Mouse (Mus musculus) CH12.LX (cell line): Measurements from ENCODE around the gene Tas1r2. TPM values are rescaled to one million over a fixed set of nuclear protein-coding genes. Genes with fewer than 3 reads are reported as not detected.

ENCODE experiments used
- DNase-seq: peaks from one replicate; pipeline ENCODE4 v3.0.0-alpha.2; 2013; ENCODE audit errors: extremely low read depth
- H3K27ac ChIP-seq: 2 replicates; pipeline ENCODE4 v1.5.1; 2012; ENCODE audit warnings: low read depth, mild to moderate bottlenecking, control low read depth, moderate library complexity; ENCODE audit not compliant: insufficient read depth
- H3K27me3 ChIP-seq: replicated peaks from 2 replicates; pipeline ENCODE3; 2012; ENCODE audit warnings: inconsistent platforms
- H3K36me3 ChIP-seq, 2 experiments: replicated peaks in 1 of 2; 2 replicates each; pipeline versions ENCODE3 to v1.6.1; 2012; ENCODE audit warnings: inconsistent platforms in 1 of 2, low read length in 1 of 2, mild to moderate bottlenecking in 1 of 2, mixed read lengths in 1 of 2, moderate library complexity in 1 of 2; ENCODE audit not compliant: control insufficient read depth in 1 of 2, insufficient read depth in 1 of 2
- H3K4me1 ChIP-seq, 2 experiments: 2 replicates each; pipeline ENCODE4 v1.6.1; 2012; ENCODE audit warnings: inconsistent platforms in 1 of 2, moderate library complexity in 1 of 2; ENCODE audit not compliant: insufficient read depth in 2 of 2, control insufficient read depth in 1 of 2
- H3K4me2 ChIP-seq: 2 replicates; pipeline ENCODE4 v1.6.1; 2012; ENCODE audit warnings: low read depth, mild to moderate bottlenecking, control low read depth; ENCODE audit not compliant: poor library complexity, insufficient read depth, severe bottlenecking
- H3K4me3 ChIP-seq, 3 experiments: fragments of 150-350 bp in 1 of 3; sonication (generic) in 1 of 3; replicated peaks in 1 of 3; 2 replicates each; pipeline versions ENCODE3 to v1.5.1; 2011 to 2012; ENCODE audit warnings: low read depth in 2 of 3, low read length in 2 of 3, mild to moderate bottlenecking in 2 of 3, moderate library complexity in 2 of 3, control low read depth in 1 of 3, improper control_type of control experiment in 1 of 3, inconsistent platforms in 1 of 3, mixed read lengths in 1 of 3; ENCODE audit not compliant: poor library complexity in 1 of 3
- H3K79me2 ChIP-seq: replicated peaks from 2 replicates; pipeline ENCODE4 v1.6.1; 2012; ENCODE audit warnings: mild to moderate bottlenecking, moderate library complexity; ENCODE audit not compliant: control insufficient read depth, poor library complexity, insufficient read depth, severe bottlenecking; ENCODE audit errors: extremely low read depth
- H3K9ac ChIP-seq: 2 replicates; pipeline ENCODE4 v1.6.1; 2012; ENCODE audit warnings: low read depth, mild to moderate bottlenecking, control low read depth, moderate library complexity; ENCODE audit not compliant: insufficient read depth
- H3K9me3 ChIP-seq: replicated peaks from 2 replicates; pipeline ENCODE3; 2012; ENCODE audit warnings: low read length, inconsistent platforms, mixed read lengths
- BHLHE40 ChIP-seq: IDR thresholded peaks from 2 replicates; pipeline ENCODE4 v1.6.1; 2011; ENCODE audit warnings: mild to moderate bottlenecking, low read depth, low read length, improper control_type of control experiment
- CHD2 ChIP-seq: IDR thresholded peaks from 2 replicates; pipeline ENCODE4 v1.6.1; 2011; ENCODE audit warnings: low read length, improper control_type of control experiment
- CTCF ChIP-seq, 2 experiments: IDR thresholded peaks in 1 of 2; conservative IDR thresholded peaks in 1 of 2; 2 replicates each; pipeline ENCODE4 v1.5.1; 2011 to 2012; ENCODE audit warnings: low read depth in 2 of 2, low read length in 2 of 2, improper control_type of control experiment in 1 of 2, inconsistent platforms in 1 of 2, mild to moderate bottlenecking in 1 of 2, moderate library complexity in 1 of 2
- EP300 ChIP-seq: IDR thresholded peaks from 2 replicates; pipeline ENCODE4 v1.6.1; 2011; ENCODE audit warnings: low read length, improper control_type of control experiment
- ETS1 ChIP-seq: conservative IDR thresholded peaks from 2 replicates; pipeline ENCODE4 v1.6.1; 2012; ENCODE audit warnings: low read depth, mild to moderate bottlenecking, inconsistent platforms, low read length, improper control_type of control experiment, moderate library complexity
- GABPA ChIP-seq: IDR thresholded peaks from 2 replicates; pipeline ENCODE4 v1.6.1; 2012; ENCODE audit warnings: low read depth, low read length, improper control_type of control experiment, inconsistent platforms; ENCODE audit not compliant: insufficient replicate concordance
- HCFC1 ChIP-seq: IDR thresholded peaks from 2 replicates; pipeline ENCODE4 v1.6.1; 2012; ENCODE audit warnings: low read depth, mild to moderate bottlenecking, inconsistent platforms, low read length, improper control_type of control experiment
- JUN ChIP-seq: IDR thresholded peaks from 2 replicates; pipeline ENCODE4 v1.6.1; 2011; ENCODE audit warnings: low read depth, mild to moderate bottlenecking, low read length, improper control_type of control experiment, moderate library complexity; ENCODE audit not compliant: insufficient read depth
- JUND ChIP-seq: conservative IDR thresholded peaks from 2 replicates; pipeline ENCODE4 v1.6.1; 2011; ENCODE audit warnings: low read depth, low read length, improper control_type of control experiment
- KAT2A ChIP-seq: IDR thresholded peaks from 2 replicates; pipeline ENCODE4 v1.6.1; 2012; ENCODE audit warnings: low read length, improper control_type of control experiment, inconsistent platforms; ENCODE audit not compliant: insufficient replicate concordance
- MAFK ChIP-seq: IDR thresholded peaks from 2 replicates; pipeline ENCODE4 v1.6.1; 2011; ENCODE audit warnings: low read length, improper control_type of control experiment; ENCODE audit not compliant: insufficient replicate concordance
- MXI1 ChIP-seq: IDR thresholded peaks from 2 replicates; pipeline ENCODE4 v1.6.1; 2011; ENCODE audit warnings: mild to moderate bottlenecking, low read depth, low read length, improper control_type of control experiment
- PAX5 ChIP-seq: IDR thresholded peaks from 2 replicates; pipeline ENCODE4 v1.6.1; 2012; ENCODE audit warnings: low read length, inconsistent platforms, mixed read lengths
- POLR2A ChIP-seq: IDR thresholded peaks from 2 replicates; pipeline ENCODE4 v1.6.1; 2011; ENCODE audit warnings: low read depth, mild to moderate bottlenecking, improper control_type of control experiment, low read length
- POLR2AphosphoS2 ChIP-seq: IDR thresholded peaks from 2 replicates; pipeline ENCODE4 v1.6.1; 2011; ENCODE audit warnings: low read depth, low read length, improper control_type of control experiment
- RCOR1 ChIP-seq: conservative IDR thresholded peaks from 2 replicates; pipeline ENCODE4 v1.6.1; 2012; ENCODE audit warnings: low read depth, mild to moderate bottlenecking, inconsistent platforms, low read length, improper control_type of control experiment
- SIN3A ChIP-seq: IDR thresholded peaks from 2 replicates; pipeline ENCODE4 v1.6.1; 2012; ENCODE audit warnings: low read length, improper control_type of control experiment, inconsistent platforms
- SMC3 ChIP-seq: IDR thresholded peaks from 2 replicates; pipeline ENCODE4 v1.6.1; 2011; ENCODE audit warnings: low read depth, low read length, improper control_type of control experiment
- UBTF ChIP-seq: IDR thresholded peaks from 2 replicates; pipeline ENCODE4 v1.6.1; 2012; ENCODE audit warnings: low read depth, mild to moderate bottlenecking, inconsistent platforms, low read length, improper control_type of control experiment, moderate library complexity
- ZC3H11A ChIP-seq: IDR thresholded peaks from 2 replicates; pipeline ENCODE4 v1.6.1; 2012; ENCODE audit warnings: low read depth, mild to moderate bottlenecking, inconsistent platforms, low read length, improper control_type of control experiment
- ZKSCAN1 ChIP-seq: IDR thresholded peaks from 2 replicates; pipeline ENCODE4 v1.6.1; 2012; ENCODE audit warnings: low read depth, inconsistent platforms, low read length, improper control_type of control experiment, borderline replicate concordance
- ZMIZ1 ChIP-seq: IDR thresholded peaks from 2 replicates; pipeline ENCODE4 v1.6.1; 2012; ENCODE audit warnings: low read depth, mild to moderate bottlenecking, inconsistent platforms, low read length, improper control_type of control experiment
- dilution Hi-C: fragments of 300-500 bp; cut with MboI; formaldehyde crosslinking; loops from 2 replicates; pipeline ENCODE4 v1.14.3; 2020; ENCODE audit warnings: low sequenced_read_pairs; ENCODE audit not compliant: extremely low pct_unique_long_range_greater_than_20kb, extremely low pct_ligation_motif_present
- in situ Hi-C: fragments of 300-500 bp; cut with MboI; formaldehyde crosslinking; loops from 3 replicates; pipeline ENCODE4 v1.14.3; 2019; ENCODE audit warnings: low sequenced_read_pairs, low pct_ligation_motif_present, low pct_unique_long_range_greater_than_20kb, mixed read lengths
- polyA plus RNA-seq: library from polyadenylated mRNA; unstranded; fragments of >175 nt; gene quantifications from 2 replicates; pipeline ENCODE4 v1.2.1, GENCODE M21; 2012; ENCODE audit warnings: low read depth; ENCODE audit not compliant: insufficient read length
- total RNA-seq, 2 experiments: library from RNA; depleted of rRNA; stranded (reverse); fragments of 300-350 nt in 1 of 2; fragments of >200 nt in 1 of 2; gene quantifications; 2 replicates each; pipeline ENCODE4 v1.2.3; 2012 to 2014

Tas1r2 gene
- total and polyA plus RNA-seq, 3 experiments: not detected

- DNase-seq: no peak
- Histone ChIP-seq H3K9me3 (no peaks in the 10 kb centered on the region), H3K27ac (no peak overlapping the region), H3K79me2 (no peaks in the 10 kb centered on the region), H3K9ac (no peak overlapping the region), H3K4me2 (no peak overlapping the region), H3K4me3 (no peak overlapping the region), H3K36me3 (peaks cover 0 to 8% of the 10 kb centered on the region in 2 experiments), H3K4me1 (0 out of 4 replicates have a peak, but pooled peaks cover 0 to 2% of the 10 kb centered on the region in 2 experiments), H3K27me3 (no peaks in the 10 kb centered on the region)
- dilution Hi-C loops: no loop called here
- TF ChIP-seq KAT2A (no peak), SMC3 (no peak), POLR2AphosphoS2 (no peak), JUN (no peak), CTCF (conservative IDR thresholded peaks at IDR 0.05 in 1 of 2, IDR thresholded peaks at IDR 0.05 in 1 of 2; ENCODE audit: low read depth in 2 of 2, low read length in 2 of 2) (no peak; a peak in 1 of 4 replicates), GABPA (no peak), HCFC1 (no peak), ZC3H11A (no peak), UBTF (no peak), MXI1 (no peak), CHD2 (no peak), JUND (no peak), SIN3A (no peak), ETS1 (no peak), POLR2A (no peak), RCOR1 (no peak), PAX5 (no peak)
- in situ Hi-C loops: no loop called here
These were observed 23.2 kb upstream of the Tas1r2 start for GRCm38 (mm10) chr4:139630171-139630570.

- dilution Hi-C loops (no loop called here), in situ Hi-C loops (no loop called here)
- 0 out of 4 replicates have a peak, but pooled peaks cover 0 to 2% of the 10 kb centered on the region in 2 experiments for H3K4me1 ChIP-seq
These were observed 22.2 kb upstream of the Tas1r2 start for GRCm38 (mm10) chr4:139631141-139631540.

More at GRCm38 (mm10) chr4:139631141-139631540, 22.2 kb upstream of the Tas1r2 start:
- TF ChIP-seq POLR2A (no peak), MAFK (no peak), KAT2A (no peak), PAX5 (no peak), JUND (no peak), EP300 (no peak), ZMIZ1 (no peak), BHLHE40 (no peak), ZKSCAN1 (no peak), RCOR1 (no peak)
- Histone ChIP-seq H3K79me2 (no peaks in the 10 kb centered on the region), H3K4me2 (no peak overlapping the region), H3K9ac (no peak overlapping the region), H3K27me3 (no peaks in the 10 kb centered on the region), H3K36me3 (peaks cover 5 to 14% of the 10 kb centered on the region in 2 experiments), H3K9me3 (no peaks in the 10 kb centered on the region), H3K4me3 (no peak overlapping the region), H3K27ac (no peak overlapping the region)
- no peak for DNase-seq
